Mouse (Mus musculus) CH12.LX (cell line): ENCODE measurements around the gene Xylt1. TPM values are rescaled to one million over a fixed set of nuclear protein-coding genes. Genes with fewer than 3 reads are reported as not detected.

Experiments
- DNase-seq: peaks from one replicate; pipeline ENCODE4 v3.0.0-alpha.2; 2013; ENCODE audit errors: extremely low read depth
- H3K27ac ChIP-seq: 2 replicates; pipeline ENCODE4 v1.5.1; 2012; ENCODE audit warnings: low read depth, mild to moderate bottlenecking, control low read depth, moderate library complexity; ENCODE audit not compliant: insufficient read depth
- H3K27me3 ChIP-seq: replicated peaks from 2 replicates; pipeline ENCODE3; 2012; ENCODE audit warnings: inconsistent platforms
- H3K36me3 ChIP-seq, 2 experiments: replicated peaks in 1 of 2; 2 replicates each; pipeline versions ENCODE3 to v1.6.1; 2012; ENCODE audit warnings: inconsistent platforms in 1 of 2, low read length in 1 of 2, mild to moderate bottlenecking in 1 of 2, mixed read lengths in 1 of 2, moderate library complexity in 1 of 2; ENCODE audit not compliant: control insufficient read depth in 1 of 2, insufficient read depth in 1 of 2
- H3K4me1 ChIP-seq, 2 experiments: 2 replicates each; pipeline ENCODE4 v1.6.1; 2012; ENCODE audit warnings: inconsistent platforms in 1 of 2, moderate library complexity in 1 of 2; ENCODE audit not compliant: insufficient read depth in 2 of 2, control insufficient read depth in 1 of 2
- H3K4me2 ChIP-seq: 2 replicates; pipeline ENCODE4 v1.6.1; 2012; ENCODE audit warnings: low read depth, mild to moderate bottlenecking, control low read depth; ENCODE audit not compliant: poor library complexity, insufficient read depth, severe bottlenecking
- H3K4me3 ChIP-seq, 3 experiments: fragments of 150-350 bp in 1 of 3; sonication (generic) in 1 of 3; replicated peaks in 1 of 3; 2 replicates each; pipeline versions ENCODE3 to v1.5.1; 2011 to 2012; ENCODE audit warnings: low read depth in 2 of 3, low read length in 2 of 3, mild to moderate bottlenecking in 2 of 3, moderate library complexity in 2 of 3, control low read depth in 1 of 3, improper control_type of control experiment in 1 of 3, inconsistent platforms in 1 of 3, mixed read lengths in 1 of 3; ENCODE audit not compliant: poor library complexity in 1 of 3
- H3K79me2 ChIP-seq: replicated peaks from 2 replicates; pipeline ENCODE4 v1.6.1; 2012; ENCODE audit warnings: mild to moderate bottlenecking, moderate library complexity; ENCODE audit not compliant: control insufficient read depth, poor library complexity, insufficient read depth, severe bottlenecking; ENCODE audit errors: extremely low read depth
- H3K9ac ChIP-seq: 2 replicates; pipeline ENCODE4 v1.6.1; 2012; ENCODE audit warnings: low read depth, mild to moderate bottlenecking, control low read depth, moderate library complexity; ENCODE audit not compliant: insufficient read depth
- H3K9me3 ChIP-seq: replicated peaks from 2 replicates; pipeline ENCODE3; 2012; ENCODE audit warnings: low read length, inconsistent platforms, mixed read lengths
- CHD1 ChIP-seq: IDR thresholded peaks from 2 replicates; pipeline ENCODE4 v1.6.1; 2012; ENCODE audit warnings: low read depth, low read length, improper control_type of control experiment, inconsistent platforms
- CHD2 ChIP-seq: IDR thresholded peaks from 2 replicates; pipeline ENCODE4 v1.6.1; 2011; ENCODE audit warnings: low read length, improper control_type of control experiment
- CTCF ChIP-seq, 2 experiments: IDR thresholded peaks in 1 of 2; conservative IDR thresholded peaks in 1 of 2; 2 replicates each; pipeline ENCODE4 v1.5.1; 2011 to 2012; ENCODE audit warnings: low read depth in 2 of 2, low read length in 2 of 2, improper control_type of control experiment in 1 of 2, inconsistent platforms in 1 of 2, mild to moderate bottlenecking in 1 of 2, moderate library complexity in 1 of 2
- E2F4 ChIP-seq: IDR thresholded peaks from 2 replicates; pipeline ENCODE4 v1.6.1; 2011; ENCODE audit warnings: low read depth, low read length, improper control_type of control experiment; ENCODE audit not compliant: insufficient replicate concordance
- ETS1 ChIP-seq: conservative IDR thresholded peaks from 2 replicates; pipeline ENCODE4 v1.6.1; 2012; ENCODE audit warnings: low read depth, mild to moderate bottlenecking, inconsistent platforms, low read length, improper control_type of control experiment, moderate library complexity
- GABPA ChIP-seq: IDR thresholded peaks from 2 replicates; pipeline ENCODE4 v1.6.1; 2012; ENCODE audit warnings: low read depth, low read length, improper control_type of control experiment, inconsistent platforms; ENCODE audit not compliant: insufficient replicate concordance
- IRF4 ChIP-seq: IDR thresholded peaks from 2 replicates; pipeline ENCODE4 v1.6.1; 2014; ENCODE audit warnings: low read depth, mild to moderate bottlenecking, inconsistent platforms, low read length, improper control_type of control experiment
- JUND ChIP-seq: conservative IDR thresholded peaks from 2 replicates; pipeline ENCODE4 v1.6.1; 2011; ENCODE audit warnings: low read depth, low read length, improper control_type of control experiment
- KAT2A ChIP-seq: IDR thresholded peaks from 2 replicates; pipeline ENCODE4 v1.6.1; 2012; ENCODE audit warnings: low read length, improper control_type of control experiment, inconsistent platforms; ENCODE audit not compliant: insufficient replicate concordance
- MAFK ChIP-seq: IDR thresholded peaks from 2 replicates; pipeline ENCODE4 v1.6.1; 2011; ENCODE audit warnings: low read length, improper control_type of control experiment; ENCODE audit not compliant: insufficient replicate concordance
- MAX ChIP-seq: IDR thresholded peaks from 2 replicates; pipeline ENCODE4 v1.6.1; 2011; ENCODE audit warnings: low read length, improper control_type of control experiment
- MAZ ChIP-seq: IDR thresholded peaks from 2 replicates; pipeline ENCODE4 v1.6.1; 2012; ENCODE audit warnings: low read depth, mild to moderate bottlenecking, inconsistent platforms, low read length, improper control_type of control experiment, moderate library complexity
- MYC ChIP-seq: IDR thresholded peaks from 2 replicates; pipeline ENCODE4 v1.6.1; 2011; ENCODE audit warnings: low read depth, mild to moderate bottlenecking, improper control_type of control experiment, low read length
- PAX5 ChIP-seq: IDR thresholded peaks from 2 replicates; pipeline ENCODE4 v1.6.1; 2012; ENCODE audit warnings: low read length, inconsistent platforms, mixed read lengths
- RAD21 ChIP-seq: IDR thresholded peaks from 2 replicates; pipeline ENCODE4 v1.6.1; 2011; ENCODE audit warnings: low read depth, mild to moderate bottlenecking, low read length, improper control_type of control experiment, moderate library complexity
- RCOR1 ChIP-seq: conservative IDR thresholded peaks from 2 replicates; pipeline ENCODE4 v1.6.1; 2012; ENCODE audit warnings: low read depth, mild to moderate bottlenecking, inconsistent platforms, low read length, improper control_type of control experiment
- TBP ChIP-seq: conservative IDR thresholded peaks from 2 replicates; pipeline ENCODE4 v1.6.1; 2011; ENCODE audit warnings: low read depth, low read length, improper control_type of control experiment
- UBTF ChIP-seq: IDR thresholded peaks from 2 replicates; pipeline ENCODE4 v1.6.1; 2012; ENCODE audit warnings: low read depth, mild to moderate bottlenecking, inconsistent platforms, low read length, improper control_type of control experiment, moderate library complexity
- USF1 ChIP-seq: IDR thresholded peaks from 2 replicates; pipeline ENCODE4 v1.6.1; 2014; ENCODE audit warnings: low read depth, mild to moderate bottlenecking, inconsistent platforms, low read length, improper control_type of control experiment
- ZKSCAN1 ChIP-seq: IDR thresholded peaks from 2 replicates; pipeline ENCODE4 v1.6.1; 2012; ENCODE audit warnings: low read depth, inconsistent platforms, low read length, improper control_type of control experiment, borderline replicate concordance
- ZMIZ1 ChIP-seq: IDR thresholded peaks from 2 replicates; pipeline ENCODE4 v1.6.1; 2012; ENCODE audit warnings: low read depth, mild to moderate bottlenecking, inconsistent platforms, low read length, improper control_type of control experiment
- dilution Hi-C: fragments of 300-500 bp; cut with MboI; formaldehyde crosslinking; loops from 2 replicates; pipeline ENCODE4 v1.14.3; 2020; ENCODE audit warnings: low sequenced_read_pairs; ENCODE audit not compliant: extremely low pct_unique_long_range_greater_than_20kb, extremely low pct_ligation_motif_present
- in situ Hi-C: fragments of 300-500 bp; cut with MboI; formaldehyde crosslinking; loops from 3 replicates; pipeline ENCODE4 v1.14.3; 2019; ENCODE audit warnings: low sequenced_read_pairs, low pct_ligation_motif_present, low pct_unique_long_range_greater_than_20kb, mixed read lengths
- polyA plus RNA-seq: library from polyadenylated mRNA; unstranded; fragments of >175 nt; gene quantifications from 2 replicates; pipeline ENCODE4 v1.2.1, GENCODE M21; 2012; ENCODE audit warnings: low read depth; ENCODE audit not compliant: insufficient read length
- total RNA-seq, 2 experiments: library from RNA; depleted of rRNA; stranded (reverse); fragments of 300-350 nt in 1 of 2; fragments of >200 nt in 1 of 2; gene quantifications; 2 replicates each; pipeline ENCODE4 v1.2.3; 2012 to 2014

Gene Xylt1
- total and polyA plus RNA-seq, 3 experiments, result 0.38 to 0.84 (median 0.38) TPM

GRCm38 (mm10) chr7:117357425-117358194 lies 23.2 kb upstream of the Xylt1 start:
- in situ Hi-C loops, result loop anchor here (25.0 kb wide), 1 partner anchor 505 kb away; no protein-coding TSS in a partner anchor

GRCm38 (mm10) chr7:117361281-117361680 lies 19.5 kb upstream of the Xylt1 start:
- DNase-seq, result no peak
- H3K9ac ChIP-seq, result no peak overlapping the region
- no peaks in the 10 kb centered on the region for H3K4me1 ChIP-seq
- in situ Hi-C loops (loop anchor here (25.0 kb wide), 1 partner anchor 501 kb away; no protein-coding TSS in a partner anchor), dilution Hi-C loops (no loop called here)
- no peak overlapping the region for H3K4me2 ChIP-seq
- no peaks in the 10 kb centered on the region for H3K36me3 ChIP-seq
- no peaks in the 10 kb centered on the region for H3K9me3 ChIP-seq
- no peaks in the 10 kb centered on the region for H3K27me3 ChIP-seq
- no peak overlapping the region for H3K27ac ChIP-seq
- no peaks in the 10 kb centered on the region for H3K79me2 ChIP-seq
- H3K4me3 ChIP-seq, result no peak overlapping the region
- no peak for TF ChIP-seq ZMIZ1
- no peak for TF ChIP-seq CHD1
- no peak for TF ChIP-seq GABPA
- TF ChIP-seq MYC, result no peak
- TF ChIP-seq MAX, result no peak
- TF ChIP-seq MAFK, result no peak
- TF ChIP-seq USF1, result no peak
- no peak for TF ChIP-seq PAX5
- no peak for TF ChIP-seq RAD21
- no peak for TF ChIP-seq CTCF (conservative IDR thresholded peaks at IDR 0.05 in 1 of 2, IDR thresholded peaks at IDR 0.05 in 1 of 2; ENCODE audit: low read depth in 2 of 2, low read length in 2 of 2)
- TF ChIP-seq E2F4, result no peak
- TF ChIP-seq RCOR1, result no peak
- no peak for TF ChIP-seq TBP
- no peak for TF ChIP-seq KAT2A

More at GRCm38 (mm10) chr7:117357425-117358194, 23.2 kb upstream of the Xylt1 start:
- TF ChIP-seq MAFK (no peak), CHD1 (no peak), ZKSCAN1 (no peak), USF1 (no peak), ETS1 (no peak), IRF4 (no peak), RCOR1 (no peak), CHD2 (no peak), JUND (no peak), MYC (no peak), UBTF (no peak), MAZ (no peak)
- Histone ChIP-seq H3K9me3 (no peaks in the 10 kb centered on the region), H3K36me3 (no peaks in the 10 kb centered on the region), H3K79me2 (no peaks in the 10 kb centered on the region), H3K27me3 (no peaks in the 10 kb centered on the region), H3K4me2 (no peak overlapping the region), H3K27ac (no peak overlapping the region), H3K4me1 (no peaks in the 10 kb centered on the region), H3K9ac (no peak overlapping the region), H3K4me3 (no peak overlapping the region)
- DNase-seq, result no peak
- dilution Hi-C loops, result no loop called here
